Mouse (Mus musculus): ENCODE data around the gene Stag3. TPM values are rescaled to one million over a fixed set of nuclear protein-coding genes. Genes with fewer than 3 reads are reported as not detected.

The Stag3 gene
- polyA plus RNA-seq, 1 experiment = 0.01 TPM

- H3K4me2 ChIP-seq (ENCODE audit: low read depth) = no peak overlapping the region
- H3K4me3 ChIP-seq = no peak overlapping the region
- H3K27me3 ChIP-seq (ENCODE audit: control insufficient read depth, insufficient read depth, insufficient read length) = no peaks in the 10 kb centered on the region
- H3K36me3 ChIP-seq (ENCODE audit: control insufficient read depth, insufficient read depth) = no peaks in the 10 kb centered on the region
- TF ChIP-seq CEBPB (IDR thresholded peaks at IDR 0.05; ENCODE audit: insufficient read depth, poor library complexity, severe bottlenecking) (no peak), MYOG (IDR thresholded peaks at IDR 0.05; ENCODE audit: control insufficient read depth in 1 of 3, insufficient read depth in 1 of 3, insufficient read length in 2 of 3, low read depth in 2 of 3) (no peak), MAX (IDR thresholded peaks at IDR 0.05; ENCODE audit: low read depth) (no peak), REST (IDR thresholded peaks at IDR 0.05; ENCODE audit: insufficient read depth, insufficient read length) (no peak), MYOD1 (IDR thresholded peaks at IDR 0.05; ENCODE audit: control insufficient read depth in 1 of 3, insufficient read length in 2 of 3, low read depth in 2 of 3) (no peak), POLR2A (IDR thresholded peaks at IDR 0.05; ENCODE audit: insufficient read length, low read depth) (no peak), TCF3 (IDR thresholded peaks at IDR 0.05; ENCODE audit: insufficient read length, low read depth) (no peak), POLR2AphosphoS2 (IDR thresholded peaks at IDR 0.05; ENCODE audit: insufficient read length, low read depth) (no peak), USF1 (IDR thresholded peaks at IDR 0.05; ENCODE audit: low read depth) (no peak), TCF12 (IDR thresholded peaks at IDR 0.05; ENCODE audit: insufficient read depth, poor library complexity, severe bottlenecking) (no peak), E2F4 (IDR thresholded peaks at IDR 0.05; ENCODE audit: insufficient read depth) (no peak), SRF (IDR thresholded peaks at IDR 0.05; ENCODE audit: control insufficient read depth, insufficient read length, low read depth) (no peak)
- H3K79me2 ChIP-seq (ENCODE audit: control insufficient read depth, insufficient read depth) = peaks cover 8% of the 10 kb centered on the region
- no peak overlapping the region for H3ac ChIP-seq (ENCODE audit: control insufficient read depth, insufficient read length)
Observed at GRCm38 (mm10) chr5:138260834-138261233, 19.2 kb upstream of the Stag3 start.

- no peak overlapping the region for H3K4me2 ChIP-seq (ENCODE audit: low read depth)
- H3K79me2 ChIP-seq (ENCODE audit: control insufficient read depth, insufficient read depth) = peaks cover 8% of the 10 kb centered on the region
- no peaks in the 10 kb centered on the region for H3K27me3 ChIP-seq (ENCODE audit: control insufficient read depth, insufficient read depth, insufficient read length)
- H3K36me3 ChIP-seq (ENCODE audit: control insufficient read depth, insufficient read depth) = no peaks in the 10 kb centered on the region
- H3K4me3 ChIP-seq = peak overlapping the region; percentile 60
- TF ChIP-seq POLR2AphosphoS2 (IDR thresholded peaks at IDR 0.05; ENCODE audit: insufficient read length, low read depth) (no peak), MYOD1 (IDR thresholded peaks at IDR 0.05; ENCODE audit: control insufficient read depth in 1 of 3, insufficient read length in 2 of 3, low read depth in 2 of 3) (no peak), E2F4 (IDR thresholded peaks at IDR 0.05; ENCODE audit: insufficient read depth) (no peak), MAX (IDR thresholded peaks at IDR 0.05; ENCODE audit: low read depth) (no peak), REST (IDR thresholded peaks at IDR 0.05; ENCODE audit: insufficient read depth, insufficient read length) (no peak), CEBPB (IDR thresholded peaks at IDR 0.05; ENCODE audit: insufficient read depth, poor library complexity, severe bottlenecking) (no peak), TCF3 (IDR thresholded peaks at IDR 0.05; ENCODE audit: insufficient read length, low read depth) (no peak), TCF12 (IDR thresholded peaks at IDR 0.05; ENCODE audit: insufficient read depth, poor library complexity, severe bottlenecking) (no peak), SRF (IDR thresholded peaks at IDR 0.05; ENCODE audit: control insufficient read depth, insufficient read length, low read depth) (no peak), POLR2A (IDR thresholded peaks at IDR 0.05; ENCODE audit: insufficient read length, low read depth) (no peak), USF1 (IDR thresholded peaks at IDR 0.05; ENCODE audit: low read depth) (no peak), MYOG (IDR thresholded peaks at IDR 0.05; ENCODE audit: control insufficient read depth in 1 of 3, insufficient read depth in 1 of 3, insufficient read length in 2 of 3, low read depth in 2 of 3) (no peak)
- H3ac ChIP-seq (ENCODE audit: control insufficient read depth, insufficient read length) = no peak overlapping the region
Observed at GRCm38 (mm10) chr5:138262001-138262400, 18.0 kb upstream of the Stag3 start.

GRCm38 (mm10) chr5:138262582-138263240 is 17.3 kb upstream of the Stag3 start:
- peaks cover 8% of the 10 kb centered on the region for H3K79me2 ChIP-seq (ENCODE audit: control insufficient read depth, insufficient read depth)
- no peaks in the 10 kb centered on the region for H3K27me3 ChIP-seq (ENCODE audit: control insufficient read depth, insufficient read depth, insufficient read length)
- TF ChIP-seq TCF12 (IDR thresholded peaks at IDR 0.05; ENCODE audit: insufficient read depth, poor library complexity, severe bottlenecking) (no peak), POLR2AphosphoS2 (IDR thresholded peaks at IDR 0.05; ENCODE audit: insufficient read length, low read depth) (no peak), SRF (IDR thresholded peaks at IDR 0.05; ENCODE audit: control insufficient read depth, insufficient read length, low read depth) (no peak), CEBPB (IDR thresholded peaks at IDR 0.05; ENCODE audit: insufficient read depth, poor library complexity, severe bottlenecking) (no peak), POLR2A (IDR thresholded peaks at IDR 0.05; ENCODE audit: insufficient read length, low read depth) (no peak), MYOD1 (IDR thresholded peaks at IDR 0.05; ENCODE audit: control insufficient read depth in 1 of 3, insufficient read length in 2 of 3, low read depth in 2 of 3) (no peak), TCF3 (IDR thresholded peaks at IDR 0.05; ENCODE audit: insufficient read length, low read depth) (no peak), MYOG (IDR thresholded peaks at IDR 0.05; ENCODE audit: control insufficient read depth in 1 of 3, insufficient read depth in 1 of 3, insufficient read length in 2 of 3, low read depth in 2 of 3) (no peak), MAX (IDR thresholded peaks at IDR 0.05; ENCODE audit: low read depth) (no peak), E2F4 (IDR thresholded peaks at IDR 0.05; ENCODE audit: insufficient read depth) (no peak), REST (IDR thresholded peaks at IDR 0.05; ENCODE audit: insufficient read depth, insufficient read length) (no peak), USF1 (IDR thresholded peaks at IDR 0.05; ENCODE audit: low read depth) (no peak)
- H3K4me3 ChIP-seq = peak overlapping the region; percentile 60
- peak overlapping the region; percentile 82 for H3ac ChIP-seq (ENCODE audit: control insufficient read depth, insufficient read length)
- peak overlapping the region; percentile 92 for H3K4me2 ChIP-seq (ENCODE audit: low read depth)
- no peaks in the 10 kb centered on the region for H3K36me3 ChIP-seq (ENCODE audit: control insufficient read depth, insufficient read depth)

GRCm38 (mm10) chr5:138263260-138264206 is 16.5 kb upstream of the Stag3 start, which contains the start of gene BC037034:
Gene BC037034, minus strand, starts transcription at chr5:138264033.
- Histone ChIP-seq H3K36me3 (ENCODE audit: control insufficient read depth, insufficient read depth) (no peaks in the 10 kb centered on the region), H3K4me3 (peak within 1 kb of the TSS; percentile 60), H3K79me2 (ENCODE audit: control insufficient read depth, insufficient read depth) (peaks cover 8% of the 10 kb centered on the region), H3K27me3 (ENCODE audit: control insufficient read depth, insufficient read depth, insufficient read length) (no peaks in the 10 kb centered on the region), H3ac (ENCODE audit: control insufficient read depth, insufficient read length) (peak within 1 kb of the TSS; percentile 82), H3K4me2 (ENCODE audit: low read depth) (peak within 1 kb of the TSS; percentile 98)
- TF ChIP-seq CEBPB (IDR thresholded peaks at IDR 0.05; ENCODE audit: insufficient read depth, poor library complexity, severe bottlenecking) (no peak), SRF (IDR thresholded peaks at IDR 0.05; ENCODE audit: control insufficient read depth, insufficient read length, low read depth) (no peak), POLR2A (IDR thresholded peaks at IDR 0.05; ENCODE audit: insufficient read length, low read depth) (peak; percentile 78), E2F4 (IDR thresholded peaks at IDR 0.05; ENCODE audit: insufficient read depth) (no peak), POLR2AphosphoS2 (IDR thresholded peaks at IDR 0.05; ENCODE audit: insufficient read length, low read depth) (peak; percentile 84)

All from myocyte (in vitro differentiated cells).